Mouse (Mus musculus): ENCODE results near the gene Gm21915. TPM values are rescaled to one million over a fixed set of nuclear protein-coding genes. Genes with fewer than 3 reads are reported as not detected.

The Gm21915 gene
- polyA plus RNA-seq, 1 experiment from 2014 or later = not detected

- no peak for TF ChIP-seq EP300 (optimal IDR thresholded peaks at IDR 0.05)
- TF ChIP-seq CTCF (IDR thresholded peaks at IDR 0.05; ENCODE audit: low read depth) = no peak
- no peaks in the 10 kb centered on the region for H3K9me3 ChIP-seq (ENCODE audit: control insufficient read depth, low read length)
- no peak overlapping the region for H3K27ac ChIP-seq (replicated peaks)
- DNase-seq (ENCODE audit: low spot score) (no peak), ATAC-seq (ENCODE audit: low FRiP score, low TSS enrichment) (no peak)
- H3K4me3 ChIP-seq (ENCODE audit: low read depth, low read length) = peak overlapping the region; percentile 39
- H3K36me3 ChIP-seq (ENCODE audit: control insufficient read depth, insufficient read depth, low read length) = no peaks in the 10 kb centered on the region
- peak overlapping the region; percentile 52; the same call in 1 of the 2 replicates for H3K9ac ChIP-seq (ENCODE audit: low read length)
- H3K4me2 ChIP-seq (replicated peaks; ENCODE audit: low read depth) = peak overlapping the region; percentile 65
- WGBS = 42% methylated on average over 8 of the region's 8 CpGs
- no peaks in the 10 kb centered on the region; the same call in 1 of the 2 replicates for H3K4me1 ChIP-seq (replicated peaks; ENCODE audit: control insufficient read depth, insufficient read depth)
- H3K27me3 ChIP-seq (ENCODE audit: control insufficient read depth, insufficient read depth, low read length) = no peaks in the 10 kb centered on the region
These were observed 32.6 kb upstream of the Gm21915 start for GRCm38 (mm10) chr9:40637705-40638393.

- WGBS = 12% methylated on average over 14 of the region's 14 CpGs
These were observed 31.9 kb upstream of the Gm21915 start for GRCm38 (mm10) chr9:40638394-40639049.

GRCm38 (mm10) chr9:40639536-40640187 lies 30.8 kb upstream of the Gm21915 start:
- H3K9ac ChIP-seq (ENCODE audit: low read length) = no peak overlapping the region
- TF ChIP-seq CTCF (IDR thresholded peaks at IDR 0.05; ENCODE audit: low read depth) (no peak), EP300 (optimal IDR thresholded peaks at IDR 0.05) (no peak)
- H3K27ac ChIP-seq (replicated peaks) = no peak overlapping the region
- H3K27me3 ChIP-seq (ENCODE audit: control insufficient read depth, insufficient read depth, low read length) = no peaks in the 10 kb centered on the region
- WGBS = 75% methylated on average over 10 of the region's 10 CpGs
- no peaks in the 10 kb centered on the region for H3K9me3 ChIP-seq (ENCODE audit: control insufficient read depth, low read length)
- no peak overlapping the region for H3K4me2 ChIP-seq (replicated peaks; ENCODE audit: low read depth)
- H3K4me1 ChIP-seq (replicated peaks; ENCODE audit: control insufficient read depth, insufficient read depth) = no peaks in the 10 kb centered on the region; the same call in 1 of the 2 replicates
- no peaks in the 10 kb centered on the region for H3K36me3 ChIP-seq (ENCODE audit: control insufficient read depth, insufficient read depth, low read length)
- no peak overlapping the region for H3K4me3 ChIP-seq (ENCODE audit: low read depth, low read length)
- ATAC-seq (ENCODE audit: low FRiP score, low TSS enrichment) = no peak
- DNase-seq (ENCODE audit: low spot score) = no peak

More at GRCm38 (mm10) chr9:40638394-40639049, 31.9 kb upstream of the Gm21915 start:
- H3K4me3 ChIP-seq (ENCODE audit: low read depth, low read length) = peak overlapping the region; percentile 39
- peak overlapping the region; percentile 52 for H3K9ac ChIP-seq (ENCODE audit: low read length)
- H3K27me3 ChIP-seq (ENCODE audit: control insufficient read depth, insufficient read depth, low read length) = no peaks in the 10 kb centered on the region
- peak; percentile 23 for DNase-seq (ENCODE audit: low spot score)
- peak overlapping the region; percentile 65 for H3K4me2 ChIP-seq (replicated peaks; ENCODE audit: low read depth)
- no peaks in the 10 kb centered on the region for H3K36me3 ChIP-seq (ENCODE audit: control insufficient read depth, insufficient read depth, low read length)
- no peaks in the 10 kb centered on the region for H3K9me3 ChIP-seq (ENCODE audit: control insufficient read depth, low read length)
- H3K4me1 ChIP-seq (replicated peaks; ENCODE audit: control insufficient read depth, insufficient read depth) = no peaks in the 10 kb centered on the region; the same call in 1 of the 2 replicates
- TF ChIP-seq CTCF (IDR thresholded peaks at IDR 0.05; ENCODE audit: low read depth) = no peak
- no peak for TF ChIP-seq EP300 (optimal IDR thresholded peaks at IDR 0.05)
- no peak overlapping the region for H3K27ac ChIP-seq (replicated peaks)
- 0 out of 2 replicates have a peak, but pooled peaks have one; percentile 29 for ATAC-seq (ENCODE audit: low FRiP score, low TSS enrichment)

GRCm38 (mm10) chr9:40641318-40641717 lies 29.1 kb upstream of the Gm21915 start:
- no peaks in the 10 kb centered on the region; the same call in 1 of the 2 replicates for H3K4me1 ChIP-seq (replicated peaks; ENCODE audit: control insufficient read depth, insufficient read depth)
- H3K4me2 ChIP-seq (replicated peaks; ENCODE audit: low read depth) = no peak overlapping the region
- H3K27ac ChIP-seq (replicated peaks) = no peak overlapping the region
- no peaks in the 10 kb centered on the region for H3K9me3 ChIP-seq (ENCODE audit: control insufficient read depth, low read length)
- H3K27me3 ChIP-seq (ENCODE audit: control insufficient read depth, insufficient read depth, low read length) = no peaks in the 10 kb centered on the region
- TF ChIP-seq CTCF (IDR thresholded peaks at IDR 0.05; ENCODE audit: low read depth) (no peak), EP300 (optimal IDR thresholded peaks at IDR 0.05) (no peak)
- ATAC-seq (ENCODE audit: low FRiP score, low TSS enrichment) = no peak
- H3K9ac ChIP-seq (ENCODE audit: low read length) = no peak overlapping the region
- H3K4me3 ChIP-seq (ENCODE audit: low read depth, low read length) = no peak overlapping the region
- DNase-seq (ENCODE audit: low spot score) = no peak
- H3K36me3 ChIP-seq (ENCODE audit: control insufficient read depth, insufficient read depth, low read length) = no peaks in the 10 kb centered on the region
- 67% methylated on average over 2 of the region's 2 CpGs for WGBS

GRCm38 (mm10) chr9:40642470-40643220 lies 27.8 kb upstream of the Gm21915 start:
- DNase-seq (ENCODE audit: low spot score) (no peak), ATAC-seq (ENCODE audit: low FRiP score, low TSS enrichment) (no peak)
- Histone ChIP-seq H3K27me3 (ENCODE audit: control insufficient read depth, insufficient read depth, low read length) (no peaks in the 10 kb centered on the region), H3K4me3 (ENCODE audit: low read depth, low read length) (no peak overlapping the region), H3K36me3 (ENCODE audit: control insufficient read depth, insufficient read depth, low read length) (no peaks in the 10 kb centered on the region), H3K9ac (ENCODE audit: low read length) (no peak overlapping the region), H3K4me1 (replicated peaks; ENCODE audit: control insufficient read depth, insufficient read depth) (no peaks in the 10 kb centered on the region; the same call in 1 of the 2 replicates), H3K27ac (replicated peaks) (no peak overlapping the region), H3K4me2 (replicated peaks; ENCODE audit: low read depth) (no peak overlapping the region), H3K9me3 (ENCODE audit: control insufficient read depth, low read length) (no peaks in the 10 kb centered on the region)
- 42% methylated on average over 16 of the region's 16 CpGs for WGBS
- TF ChIP-seq EP300 (optimal IDR thresholded peaks at IDR 0.05) (no peak), CTCF (IDR thresholded peaks at IDR 0.05; ENCODE audit: low read depth) (no peak)
